Mouse (Mus musculus) adrenal gland, adult 2 months (tissue): ENCODE measurements around the gene Arhgef6. TPM values are rescaled to one million over a fixed set of nuclear protein-coding genes. Genes with fewer than 3 reads are reported as not detected.

Experiments
- DNase-seq: peaks from one replicate; pipeline ENCODE4 v3.0.0; 2021
- polyA plus RNA-seq: library from polyadenylated mRNA; depleted of rRNA; stranded (reverse); fragments of >200 nt; gene quantifications from 2 replicates; pipeline ENCODE4 v1.2.3, GENCODE M21; 2012; rRNA removed
- total RNA-seq, 2 experiments: library from RNA; stranded (reverse); gene quantifications; 2 replicates each; pipeline ENCODE4 v1.2.3; 2021

The Arhgef6 gene
- total and polyA plus RNA-seq, 3 experiments, result 9.4 to 38.2 (median 33.3) TPM

- no peak for DNase-seq
Measured at GRCm38 (mm10) chrX:57196319-57196718, 142.2 kb downstream of the Arhgef6 start.

GRCm38 (mm10) chrX:57189335-57189734 lies 149.2 kb downstream of the Arhgef6 start:
- no peak for DNase-seq

- no peak for DNase-seq
Measured at GRCm38 (mm10) chrX:57187301-57187700, 151.2 kb downstream of the Arhgef6 start.

- DNase-seq, result no peak
Measured at GRCm38 (mm10) chrX:57183359-57183758, 155.2 kb downstream of the Arhgef6 start.

GRCm38 (mm10) chrX:57182470-57182869 lies 156.1 kb downstream of the Arhgef6 start:
- no peak for DNase-seq

Other genes with a start within 250 kb of the Arhgef6 start
- not detected for gene Cd40lg, start 126.6 kb downstream of the Arhgef6 start, total RNA-seq
- not detected in 2 replicates for gene Cd40lg, start 126.6 kb downstream of the Arhgef6 start, polyA plus RNA-seq
- 10 to 100 TPM; 25.5 to 31.8 TPM for gene Rbmx, start 54.3 kb upstream of the Arhgef6 start, total RNA-seq
- gene Rbmx, start 54.3 kb upstream of the Arhgef6 start, polyA plus RNA-seq, result 2.6 and 3.8 TPM in 2 replicates
- gene Gm364, start 70.4 kb upstream of the Arhgef6 start, total RNA-seq, result not detected
- not detected in 2 replicates for gene Gm364, start 70.4 kb upstream of the Arhgef6 start, polyA plus RNA-seq
- gene Gpr101, start 165.0 kb upstream of the Arhgef6 start, total RNA-seq, result not detected
- gene Gpr101, start 165.0 kb upstream of the Arhgef6 start, polyA plus RNA-seq, result not detected in 2 replicates